Mouse (Mus musculus) cerebellum, postnatal 14 days (tissue): ENCODE data around the gene Tmem163.
A peak's percentile ranks its signal among the peaks of the same experiment; 100 is the strongest.

Experiments
- DNase-seq, 2 experiments: peaks; one replicate each; pipeline ENCODE4 v3.0.0; 2021; ENCODE audit warnings: mixed read lengths in 2 of 2

Tmem163 gene

GRCm38 (mm10) chr1:127642976-127643769 lies 36.2 kb downstream of the Tmem163 start:
- peak; percentile 26 to 27 for DNase-seq

- no peak for DNase-seq
Observed at GRCm38 (mm10) chr1:127637917-127638316, 41.4 kb downstream of the Tmem163 start.

GRCm38 (mm10) chr1:127627151-127627550 lies 52.2 kb downstream of the Tmem163 start:
- DNase-seq, result no peak

GRCm38 (mm10) chr1:127625577-127626362 lies 53.6 kb downstream of the Tmem163 start:
- no peak for DNase-seq

- DNase-seq, result no peak
Observed at GRCm38 (mm10) chr1:127622349-127622748, 57.0 kb downstream of the Tmem163 start.

- DNase-seq, result peak; percentile 66 to 69
Observed at GRCm38 (mm10) chr1:127619036-127619435, 60.3 kb downstream of the Tmem163 start.

GRCm38 (mm10) chr1:127610378-127610777 lies 69.0 kb downstream of the Tmem163 start:
- DNase-seq, result no peak

- DNase-seq, result no peak
Observed at GRCm38 (mm10) chr1:127609814-127610213, 69.5 kb downstream of the Tmem163 start.

GRCm38 (mm10) chr1:127608326-127608725 lies 71.0 kb downstream of the Tmem163 start:
- DNase-seq, result no peak

GRCm38 (mm10) chr1:127603697-127604631 lies 75.4 kb downstream of the Tmem163 start:
- DNase-seq, result peak; percentile 26 to 38

GRCm38 (mm10) chr1:127596143-127596542 lies 83.2 kb downstream of the Tmem163 start:
- no peak for DNase-seq

GRCm38 (mm10) chr1:127595735-127596134 lies 83.6 kb downstream of the Tmem163 start:
- DNase-seq, result no peak

GRCm38 (mm10) chr1:127589542-127589941 lies 89.8 kb downstream of the Tmem163 start:
- DNase-seq, result peak; percentile 33 to 58

GRCm38 (mm10) chr1:127587071-127587470 lies 92.3 kb downstream of the Tmem163 start:
- no peak for DNase-seq

- no peak for DNase-seq
Observed at GRCm38 (mm10) chr1:127586156-127586555, 93.2 kb downstream of the Tmem163 start.

GRCm38 (mm10) chr1:127577981-127578380 lies 101.4 kb downstream of the Tmem163 start:
- no peak for DNase-seq

GRCm38 (mm10) chr1:127577083-127577482 lies 102.3 kb downstream of the Tmem163 start:
- peak; percentile 42 to 44 for DNase-seq

GRCm38 (mm10) chr1:127576563-127576962 lies 102.8 kb downstream of the Tmem163 start:
- DNase-seq, result no peak

- no peak for DNase-seq
Observed at GRCm38 (mm10) chr1:127576143-127576542, 103.2 kb downstream of the Tmem163 start.

GRCm38 (mm10) chr1:127575692-127576091 lies 103.7 kb downstream of the Tmem163 start:
- DNase-seq, result no peak

GRCm38 (mm10) chr1:127573186-127573585 lies 106.2 kb downstream of the Tmem163 start:
- DNase-seq, result no peak

GRCm38 (mm10) chr1:127568641-127569040 lies 110.7 kb downstream of the Tmem163 start:
- no peak for DNase-seq

- DNase-seq, result no peak
Observed at GRCm38 (mm10) chr1:127556486-127556845, 122.9 kb downstream of the Tmem163 start.
